Mouse (Mus musculus) cerebellum, adult 8-10 months (tissue): ENCODE measurements at regions not wholly inside any gene's neighbourhood (a gene's known extent, or its start where the extent isn't known, plus 50 kb on each side); places are given as distances from the start of the nearest gene placed in this dataset.
A peak's percentile ranks its signal among the peaks of the same experiment; 100 is the strongest.

ENCODE experiments used
- DNase-seq: peaks from one replicate; pipeline ENCODE4 v3.0.0; 2022

GRCm38 (mm10) chr8:112933815-112934214 is 364.0 kb downstream of the Cntnap4 start:
- no peak for DNase-seq

- no peak for DNase-seq
Measured at GRCm38 (mm10) chr8:112935411-112935810, 365.6 kb downstream of the Cntnap4 start.

DNA sequence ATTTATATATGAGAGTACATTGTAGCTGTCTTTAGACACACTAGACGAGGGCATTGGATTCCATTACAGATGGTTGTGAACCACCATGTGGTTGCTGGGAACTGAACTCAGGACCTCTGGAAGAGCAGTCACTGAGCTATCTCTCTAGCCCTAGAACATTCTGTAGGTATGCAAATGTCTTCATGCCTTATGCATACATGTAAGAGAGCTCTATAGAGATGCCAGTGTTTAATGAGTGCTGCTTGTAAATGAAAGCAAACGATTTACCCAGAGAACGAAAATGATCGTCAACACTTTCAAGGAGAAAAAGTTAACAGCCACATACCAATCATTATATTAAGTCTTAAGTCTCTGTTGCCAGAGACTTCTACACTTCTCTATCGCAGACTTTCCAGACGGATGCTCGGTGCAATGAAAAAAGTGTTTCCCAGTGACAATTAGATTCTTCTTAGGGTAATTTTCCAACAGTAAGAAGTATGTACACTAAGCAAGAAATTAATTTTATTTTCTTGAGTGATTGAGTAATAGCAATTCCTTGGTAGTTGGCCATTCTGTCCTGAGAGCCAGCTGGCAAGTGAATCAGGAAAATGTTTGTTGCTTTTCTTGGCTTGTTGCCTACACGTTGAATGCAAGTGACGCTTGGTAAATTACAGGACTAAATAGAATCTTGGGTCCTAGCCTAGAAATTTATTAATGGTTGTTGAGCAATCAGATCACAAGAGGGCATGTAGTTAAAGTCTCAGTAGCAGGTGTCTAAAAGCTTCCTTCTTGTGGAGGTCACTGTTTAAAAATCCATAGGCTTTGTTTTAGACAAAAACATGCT is 366.3 kb downstream of the Cntnap4 start:
- peak; percentile 26 for DNase-seq

DNA sequence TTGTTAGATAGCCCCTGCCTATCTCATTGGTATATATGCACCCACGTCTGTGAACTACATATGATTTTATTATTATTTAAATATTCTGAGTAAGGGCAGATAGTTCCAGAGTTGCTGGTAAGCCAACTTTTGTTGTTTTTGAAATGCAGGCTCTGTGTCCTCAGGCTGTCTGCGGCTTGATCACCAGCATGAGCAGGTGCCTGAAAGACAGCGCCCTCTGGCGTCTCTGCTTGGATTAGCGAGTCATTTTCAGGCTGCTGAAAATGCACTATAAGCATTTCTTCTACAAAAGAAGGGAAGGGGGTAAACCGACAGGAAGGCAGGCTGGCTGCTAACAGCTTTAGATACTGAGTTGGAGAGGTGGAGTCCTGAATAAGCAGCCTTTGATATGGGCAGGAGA is 402.6 kb downstream of the Cntnap4 start:
- peak; percentile 83 for DNase-seq

DNA sequence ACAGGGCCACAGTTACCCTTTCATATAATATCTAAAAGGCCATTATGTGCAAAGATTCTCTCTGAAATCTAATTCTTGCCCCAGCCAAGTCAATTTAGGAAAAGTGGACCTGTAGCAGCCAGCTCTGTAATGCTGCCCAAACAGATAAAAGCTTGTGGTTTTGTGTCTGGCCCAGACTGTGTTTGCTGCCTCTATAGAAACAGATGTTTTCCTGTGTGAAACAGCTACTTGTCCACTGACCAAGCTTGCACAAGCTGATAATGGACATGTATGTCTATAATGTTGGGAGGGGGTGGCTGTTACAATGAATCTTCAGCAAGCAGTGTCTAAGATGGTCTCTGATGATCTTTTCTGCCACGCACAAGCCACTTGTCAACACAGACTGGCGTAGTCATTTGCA is 405.9 kb downstream of the Cntnap4 start:
- DNase-seq, result no peak

GRCm38 (mm10) chr8:112976312-112976711 is 406.5 kb downstream of the Cntnap4 start:
- DNase-seq, result no peak

- no peak for DNase-seq
Measured at GRCm38 (mm10) chr8:112993781-112994180, 423.9 kb downstream of the Cntnap4 start.

GRCm38 (mm10) chr8:113007356-113007755 is 437.5 kb downstream of the Cntnap4 start:
- no peak for DNase-seq

- DNase-seq, result no peak
Measured at GRCm38 (mm10) chr8:113028880-113029279, 459.0 kb downstream of the Cntnap4 start.

DNA sequence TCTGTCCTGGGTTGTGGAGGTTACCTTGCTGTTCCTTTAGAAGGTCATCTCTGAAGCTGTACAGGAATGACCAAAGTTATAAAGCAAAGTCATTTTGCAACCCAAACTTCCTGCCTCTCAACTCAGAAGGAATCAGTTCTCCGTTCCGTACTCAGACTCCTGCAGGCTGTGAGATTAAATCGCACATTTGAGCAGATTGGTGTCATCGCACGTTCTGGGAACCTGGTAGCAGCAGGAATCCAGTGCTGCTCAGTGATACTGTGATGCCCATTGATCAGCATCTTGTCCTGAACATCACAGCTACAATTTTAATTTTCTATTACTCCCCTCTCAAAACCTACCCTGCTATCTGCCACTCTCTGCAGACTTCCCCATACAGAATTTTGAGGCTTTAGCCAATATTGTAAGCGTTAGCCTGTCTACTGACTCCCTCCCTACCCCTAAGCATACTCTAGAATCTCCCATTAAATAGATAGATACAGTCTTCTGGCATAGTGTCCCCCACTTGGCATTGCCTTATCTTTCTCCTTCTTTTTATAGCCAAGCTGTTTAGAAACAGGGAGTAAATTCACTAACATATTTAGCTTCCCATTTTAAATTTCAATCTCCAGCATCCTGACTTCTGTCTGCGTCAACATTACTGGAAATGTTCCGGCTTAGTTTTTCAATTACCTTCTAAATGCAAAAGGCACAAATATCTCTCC is 482.1 kb downstream of the Cntnap4 start:
- no peak for DNase-seq

DNA sequence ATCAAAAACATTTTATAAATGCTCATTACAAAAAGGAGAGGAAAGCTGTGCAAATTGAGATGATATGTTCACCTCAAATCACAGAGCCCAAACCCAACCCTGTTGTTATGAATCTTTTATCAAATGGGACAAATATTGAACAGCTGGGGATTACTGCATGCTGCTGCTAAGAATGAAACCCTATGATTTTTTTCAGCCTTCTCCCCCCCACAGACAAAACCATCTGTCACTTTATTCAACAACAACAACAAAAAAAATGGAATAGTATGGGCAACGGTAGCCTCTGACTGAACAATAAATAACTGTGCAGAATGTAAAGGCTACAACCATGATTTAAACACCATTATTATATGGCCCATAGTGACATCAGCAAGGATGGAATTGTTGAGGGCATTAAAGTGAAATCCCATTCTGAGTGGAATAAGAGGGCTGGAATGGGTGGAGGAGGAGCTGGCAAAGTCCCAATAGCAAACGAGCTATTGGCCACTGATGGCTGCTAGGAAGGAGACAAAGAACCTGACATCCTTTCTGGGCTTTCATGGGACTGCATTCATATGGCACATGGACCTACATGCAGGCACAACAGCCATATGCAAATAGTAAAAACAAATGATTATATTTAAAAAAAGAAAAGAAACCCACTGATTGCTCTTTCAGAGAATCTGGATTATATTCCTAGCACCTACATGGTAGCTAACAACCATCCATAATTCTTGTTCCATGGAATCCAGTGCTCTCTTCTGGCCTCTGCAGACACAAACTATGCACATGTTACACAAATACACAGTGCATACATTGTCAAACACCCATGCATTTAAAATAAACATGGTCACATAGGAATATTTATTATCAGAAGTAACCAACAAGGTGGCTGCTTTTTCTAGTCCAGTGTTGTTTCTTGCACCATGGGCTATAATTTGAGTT is 495.7 kb downstream of the Cntnap4 start:
- DNase-seq, result peak; percentile 24

GRCm38 (mm10) chr8:113066170-113066708 is 496.4 kb downstream of the Cntnap4 start:
- DNase-seq, result no peak

GRCm38 (mm10) chr8:113083976-113084375 is 514.1 kb downstream of the Cntnap4 start:
- DNase-seq, result no peak

- DNase-seq, result no peak
Measured at GRCm38 (mm10) chr8:113087586-113087985, 517.7 kb downstream of the Cntnap4 start.

GRCm38 (mm10) chr8:113111665-113112064 is 523.7 kb upstream of the Mon1b start:
- no peak for DNase-seq

GRCm38 (mm10) chr8:113114165-113114700 is 521.2 kb upstream of the Mon1b start:
- no peak for DNase-seq

- no peak for DNase-seq
Measured at GRCm38 (mm10) chr8:113117241-113117640, 518.1 kb upstream of the Mon1b start.

- DNase-seq, result no peak
Measured at GRCm38 (mm10) chr8:113125586-113125985, 509.8 kb upstream of the Mon1b start.

- DNase-seq, result peak; percentile 35
Measured at GRCm38 (mm10) chr8:113137361-113137760, 498.0 kb upstream of the Mon1b start.

- DNase-seq, result no peak
Measured at GRCm38 (mm10) chr8:113140021-113140420, 495.4 kb upstream of the Mon1b start.

GRCm38 (mm10) chr8:113141131-113141530 is 494.3 kb upstream of the Mon1b start:
- no peak for DNase-seq

DNA sequence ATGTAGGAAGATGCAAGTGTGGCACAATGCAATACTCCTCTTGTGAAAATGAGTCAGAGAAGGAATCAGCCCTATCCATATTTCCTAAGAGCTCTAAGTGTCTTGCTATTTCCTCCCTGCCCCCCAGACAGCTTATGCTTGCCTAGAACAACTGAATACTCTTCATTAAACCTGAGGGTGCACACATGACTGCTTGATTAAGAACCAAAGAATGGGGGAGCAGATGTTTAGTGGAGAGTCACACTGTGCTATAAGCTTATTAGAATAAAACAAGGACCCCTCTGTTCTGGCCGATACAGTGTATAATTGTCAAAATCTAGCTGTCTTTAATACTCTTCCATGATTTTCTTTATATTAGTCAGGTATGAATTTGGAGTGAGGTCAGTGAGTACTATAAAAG is 458.8 kb upstream of the Mon1b start:
- DNase-seq, result no peak

- DNase-seq, result peak; percentile 10
Measured at GRCm38 (mm10) chr8:113183186-113183585, 452.2 kb upstream of the Mon1b start.
